Mouse (Mus musculus) C2C12 (cell line): ENCODE measurements around the gene Pdcd7.

ENCODE experiments used
- CTCF ChIP-seq: IDR thresholded peaks from one replicate; pipeline ENCODE4 v1.5.1; 2011; ENCODE audit not compliant: control insufficient read depth, insufficient read depth, insufficient read length
- MYOD1 ChIP-seq: IDR thresholded peaks from one replicate; pipeline ENCODE4 v1.6.1; 2011; ENCODE audit warnings: low read depth; ENCODE audit not compliant: control insufficient read depth, insufficient read length

GRCm38 (mm10) chr9:65374468-65375162, 28.7 kb downstream of the Pdcd7 start:
- TF ChIP-seq MYOD1 (no peak), CTCF (no peak)
